7 mouse cellular contexts compared by ENCODE assay signal in the genomic region with DNA sequence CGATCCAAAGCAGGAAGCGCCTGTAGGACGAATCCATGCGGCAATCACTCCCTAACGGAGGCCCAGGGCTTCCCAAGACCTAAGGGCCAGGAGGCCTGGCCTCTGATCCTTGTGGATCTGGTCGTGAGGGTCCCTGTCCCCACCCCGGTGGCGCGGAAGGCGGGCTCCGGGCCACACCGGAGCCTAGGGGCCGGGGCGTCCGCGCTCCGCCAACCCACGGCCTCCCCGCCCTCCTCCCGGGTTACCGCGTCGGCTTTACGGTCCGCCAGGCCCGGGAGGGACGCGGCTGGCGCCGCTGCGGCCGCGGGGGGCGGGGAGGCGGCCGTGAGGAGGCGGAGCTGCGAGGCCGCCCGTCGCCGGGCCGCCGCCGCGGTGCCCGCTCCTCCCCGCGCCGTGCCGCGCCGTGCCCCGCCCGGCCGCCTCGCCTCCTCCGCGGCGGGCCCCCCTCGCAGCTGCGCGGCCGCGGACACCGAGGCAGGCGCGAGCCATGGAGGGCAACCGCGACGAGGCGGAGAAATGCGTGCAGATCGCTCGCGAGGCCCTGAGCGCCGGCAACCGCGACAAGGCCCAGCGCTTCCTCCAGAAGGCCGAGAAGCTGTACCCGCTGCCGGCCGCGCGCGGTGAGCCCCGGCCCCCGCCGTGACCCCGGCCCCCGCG. TPM values are rescaled to one million over a fixed set of nuclear protein-coding genes. Genes with fewer than 3 reads are reported as not detected.
DNase-seq lines count a peak whose midpoint lies in the region; ATAC-seq lines count a peak whose summit lies in the region.

A gene (plus strand): TSS at position 239 of the 657 bp plus-strand sequence.

- H3K4me3 ChIP-seq in intestine, embryonic 16.5 days (ENCODE audit: low read length), result peak within 1 kb of the TSS; percentile 91
- H3K4me3 ChIP-seq in limb, embryonic 10.5 days, result peak within 1 kb of the TSS; percentile 78
- H3K4me3 ChIP-seq in midbrain, embryonic 11.5 days (ENCODE audit: low read depth, low read length), result peak within 1 kb of the TSS; percentile 53

- no peaks in the 10 kb centered on the region for H3K27me3 ChIP-seq in intestine, embryonic 16.5 days (replicated peaks; ENCODE audit: control insufficient read depth, insufficient read depth, low read length)
- H3K27me3 ChIP-seq in limb, embryonic 10.5 days (ENCODE audit: low read depth, poor library complexity, severe bottlenecking), result no peaks in the 10 kb centered on the region
- no peaks in the 10 kb centered on the region for H3K27me3 ChIP-seq in midbrain, embryonic 11.5 days (ENCODE audit: control insufficient read depth, insufficient read depth, low read length)

- under 1% methylated on average over 71 of the region's 94 CpGs for WGBS in intestine, embryonic 16.5 days
- WGBS in limb, embryonic 10.5 days, result 4% methylated on average over 88 of the region's 94 CpGs
- WGBS in midbrain, embryonic 11.5 days, result 0% methylated on average over 51 of the region's 94 CpGs

- intact Hi-C loops in gastrocnemius, postnatal 36 days (cut with DNase I), result loop anchor here (5.0 kb wide), 3 partner anchors 50 to 575 kb away; a partner anchor contains a TSS

- ATAC-seq in intestine, embryonic 16.5 days, result peak; percentile 58
- peak; percentile 38 for ATAC-seq in midbrain, embryonic 11.5 days (ENCODE audit: low FRiP score)

- peaks cover 7% of the 10 kb centered on the region for H3K4me1 ChIP-seq in intestine, embryonic 16.5 days (ENCODE audit: control insufficient read depth, insufficient read depth, low read length)
- H3K4me1 ChIP-seq in limb, embryonic 10.5 days, result peaks cover 28% of the 10 kb centered on the region
- H3K4me1 ChIP-seq in midbrain, embryonic 11.5 days (ENCODE audit: control insufficient read depth, insufficient read depth, low read length), result peaks cover 8% of the 10 kb centered on the region

- peak within 1 kb of the TSS; percentile 91 for H3K4me2 ChIP-seq in intestine, embryonic 16.5 days (ENCODE audit: low read depth, low read length)
- peak within 1 kb of the TSS; percentile 66 for H3K4me2 ChIP-seq in midbrain, embryonic 11.5 days

- H3K9ac ChIP-seq in intestine, embryonic 16.5 days (ENCODE audit: low read depth, low read length), result peak within 1 kb of the TSS; percentile 98
- peak within 1 kb of the TSS; percentile 87 for H3K9ac ChIP-seq in midbrain, embryonic 11.5 days (ENCODE audit: low read length)

- H3K27ac ChIP-seq in intestine, embryonic 16.5 days (ENCODE audit: low read length), result peak within 1 kb of the TSS; percentile 99
- H3K27ac ChIP-seq in limb, embryonic 10.5 days, result peak within 1 kb of the TSS; percentile 97
- peak within 1 kb of the TSS; percentile 97 for H3K27ac ChIP-seq in midbrain, embryonic 11.5 days (ENCODE audit: low read depth, low read length)

- peak; percentile 38 for DNase-seq in adrenal gland, adult 8-10 months
- DNase-seq in embryo, embryonic 11.5 days (ENCODE audit: low read depth, low spot score), result peak; percentile 48
- peak; percentile 48 to 56 for DNase-seq in gastrocnemius, postnatal 36 days
- DNase-seq in limb, embryonic 10.5 days (ENCODE audit: low spot score), result peak; percentile 79
- peak; percentile 98 for DNase-seq in midbrain, embryonic 11.5 days (ENCODE audit: low spot score, missing footprints)
- peak; percentile 59 for DNase-seq in right cerebral cortex, postnatal 4 days

- H3K9me3 ChIP-seq in intestine, embryonic 16.5 days (ENCODE audit: control insufficient read depth, low read length), result no peaks in the 10 kb centered on the region
- no peaks in the 10 kb centered on the region for H3K9me3 ChIP-seq in limb, embryonic 10.5 days (replicated peaks)
- no peaks in the 10 kb centered on the region for H3K9me3 ChIP-seq in midbrain, embryonic 11.5 days (ENCODE audit: control insufficient read depth, low read length)

- H3K36me3 ChIP-seq in intestine, embryonic 16.5 days (ENCODE audit: control insufficient read depth, insufficient read depth, low read length), result no peaks in the 10 kb centered on the region
- peaks cover 16% of the 10 kb centered on the region for H3K36me3 ChIP-seq in limb, embryonic 10.5 days
- no peaks in the 10 kb centered on the region for H3K36me3 ChIP-seq in midbrain, embryonic 11.5 days (ENCODE audit: control insufficient read depth, insufficient read depth, low read length)

RNA-seq across cellular contexts. Expression of the gene that starts here (rescaled TPM):
- total RNA-seq in adrenal gland, adult 8-10 months (2022), result 10 to 100 TPM; 21.1 to 29.1 (median 27.3) TPM
- total RNA-seq in gastrocnemius, postnatal 36 days (2021), result 1 to 10 TPM; 6.9 to 7.2 TPM
- 8.6 and 9.6 TPM in 2 replicates for polyA plus RNA-seq in intestine, embryonic 16.5 days (2015; fragmentation: Nextera tagmentation; extraction: Ambion mirVana)
- 6.8 TPM in 2 replicates for polyA plus RNA-seq in limb, embryonic 10.5 days (2016; fragmentation: Nextera tagmentation; extraction: Ambion mirVana)
- polyA plus RNA-seq in midbrain, embryonic 11.5 days (2014; fragmentation: Nextera tagmentation; extraction: Ambion mirVana), result 9.9 and 10.8 TPM in 2 replicates

Comparison
In these comparisons a context has a peak if more than half of its experiments do, and no peak if none do; other contexts are left out.
1. Peak in every context shown above with its lines: DNase-seq, ATAC-seq, H3K4me3 ChIP-seq and H3K27ac ChIP-seq.
2. DNase-seq: peak in every context shown above with its lines; median percentile 98 in midbrain, embryonic 11.5 days; 79 in limb, embryonic 10.5 days; 59 in right cerebral cortex, postnatal 4 days; 52 in gastrocnemius, postnatal 36 days; 48 in embryo, embryonic 11.5 days; 38 in adrenal gland, adult 8-10 months.